Mouse (Mus musculus) ovary, postnatal 14 days (tissue): Measurements from ENCODE around the gene Ilf3.

Source experiments
- DNase-seq: peaks from one replicate; pipeline ENCODE4 v3.0.0; 2022; ENCODE audit warnings: low spot score

Gene Ilf3

DNA sequence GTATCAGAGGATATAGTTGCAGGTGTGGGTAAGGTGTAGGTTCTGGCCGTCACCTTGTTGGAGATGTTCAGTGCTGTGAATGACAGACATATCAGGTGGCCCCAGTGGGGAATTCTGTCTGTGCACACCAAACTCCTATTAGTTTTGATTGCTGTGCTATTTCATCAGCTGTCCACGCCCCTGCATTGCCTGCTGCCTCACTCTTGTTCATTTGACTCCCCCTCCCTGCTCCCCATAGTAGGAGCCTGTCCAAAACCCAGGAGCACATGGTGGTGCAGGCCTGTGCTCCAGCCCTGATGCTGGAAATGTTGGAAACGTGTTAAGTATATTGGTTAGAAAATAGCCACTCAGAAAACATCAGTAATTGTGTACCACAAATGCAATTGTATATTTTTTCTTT lies 71.8 kb downstream of the Ilf3 start:
- DNase-seq: no peak

DNA sequence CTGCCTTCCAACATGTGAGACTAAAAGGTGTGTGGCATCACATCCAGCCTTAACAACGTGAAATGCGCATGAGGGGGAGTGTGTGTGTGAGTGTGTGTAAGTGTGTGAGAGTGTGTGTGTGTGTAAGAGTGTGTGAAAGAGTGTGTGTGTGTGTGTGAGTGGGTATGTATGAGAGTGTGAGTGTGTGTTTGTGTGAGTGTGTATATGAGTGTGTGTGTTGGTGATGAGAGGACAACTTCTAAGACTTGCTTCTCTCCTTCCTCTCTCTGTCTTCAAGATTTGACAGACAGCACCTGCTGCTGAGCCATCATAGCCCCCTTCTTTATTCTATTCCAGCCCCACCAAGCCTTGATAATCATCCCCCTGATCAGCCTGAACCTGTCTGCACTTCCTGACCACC lies 72.2 kb downstream of the Ilf3 start:
- DNase-seq: no peak

DNA sequence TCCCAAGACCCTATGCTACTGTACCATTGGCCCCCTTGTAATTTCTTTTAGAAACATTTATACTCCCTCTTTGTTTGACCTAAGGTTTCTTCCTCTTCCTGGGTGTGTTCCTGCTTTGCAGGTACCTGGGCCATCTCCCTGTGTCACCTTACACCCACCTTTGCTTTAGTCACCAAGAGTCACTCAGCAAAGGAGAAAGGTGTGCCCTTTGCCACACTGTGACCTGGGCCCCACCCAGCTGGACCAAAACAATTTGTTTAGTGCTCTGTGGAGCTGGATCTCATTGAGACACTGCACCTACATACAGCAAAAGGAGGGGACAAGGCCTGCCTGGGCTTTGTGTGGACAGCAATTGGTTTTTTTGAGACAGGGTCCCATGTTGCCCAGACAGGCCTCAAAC lies 72.7 kb downstream of the Ilf3 start:
- DNase-seq: no peak

DNA sequence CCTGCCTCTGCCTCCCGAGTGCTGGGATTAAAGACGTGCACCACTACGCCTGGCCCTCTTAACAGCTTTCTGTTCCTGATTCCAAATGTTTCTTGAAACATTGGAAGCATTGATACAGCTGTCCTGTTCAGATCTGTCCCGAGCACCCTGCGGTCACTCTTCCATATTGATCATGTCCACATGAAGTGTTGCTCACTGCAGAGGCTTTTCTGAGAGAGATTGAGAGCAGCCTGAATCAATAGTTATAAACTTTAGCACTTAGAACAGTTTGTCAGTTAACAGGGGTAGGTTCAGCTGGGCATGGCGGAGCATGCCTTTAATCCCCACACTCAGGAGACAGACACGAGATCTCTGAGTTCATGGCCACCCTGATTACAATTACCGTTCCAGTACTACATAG lies 76.2 kb downstream of the Ilf3 start:
- DNase-seq: no peak

DNA sequence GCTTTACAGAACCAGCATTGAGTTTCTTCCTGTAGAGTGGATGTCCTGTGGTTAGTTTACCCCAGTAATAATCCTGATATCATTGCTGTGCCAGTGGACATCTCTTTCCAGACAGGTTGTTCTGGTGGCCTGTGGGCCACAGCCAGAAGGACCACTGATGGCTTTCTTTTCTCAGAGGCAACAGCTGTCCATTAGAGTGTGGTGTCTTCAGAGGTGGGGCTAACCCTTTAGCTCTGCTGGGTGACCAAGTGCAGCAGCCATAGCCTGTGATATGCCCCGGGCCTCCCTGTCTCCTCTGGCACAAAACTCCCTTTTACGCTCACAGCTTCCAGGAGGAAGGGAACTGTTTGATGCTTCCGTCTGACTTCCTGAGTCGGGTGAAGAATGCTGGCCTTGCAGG lies 76.9 kb downstream of the Ilf3 start:
- DNase-seq: no peak

DNA sequence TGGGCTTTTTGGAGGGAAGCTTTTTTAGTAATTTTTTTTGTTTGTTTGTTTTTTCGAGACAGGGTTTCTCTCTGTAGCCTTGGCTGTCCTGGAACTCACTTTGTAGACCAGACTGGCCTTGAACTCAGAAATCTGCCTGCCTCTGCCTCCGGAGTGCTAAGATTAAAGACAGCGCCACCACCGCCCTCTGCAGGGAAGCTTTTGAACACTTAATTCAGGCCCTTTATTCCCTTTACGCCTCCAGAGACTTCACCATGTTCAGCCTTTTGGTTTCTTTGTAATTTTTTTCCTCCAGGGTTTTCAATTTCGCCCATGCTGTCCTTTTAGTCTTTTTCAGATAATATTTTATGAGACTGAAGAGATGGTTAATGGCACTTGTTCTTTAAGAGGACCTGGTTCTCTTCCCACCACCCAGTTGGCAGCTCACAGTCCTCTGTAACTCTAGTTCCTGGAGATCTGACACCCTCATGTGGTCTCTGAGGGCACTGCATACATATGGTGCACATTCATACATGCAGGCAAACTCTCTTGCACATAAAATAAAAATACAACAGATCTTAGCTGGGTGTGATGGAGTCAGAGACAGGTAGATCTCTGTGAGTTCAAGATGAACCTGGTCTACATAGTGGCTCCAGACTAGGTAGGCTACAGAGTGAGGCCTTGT lies 77.5 kb downstream of the Ilf3 start:
- no peak for DNase-seq

DNA sequence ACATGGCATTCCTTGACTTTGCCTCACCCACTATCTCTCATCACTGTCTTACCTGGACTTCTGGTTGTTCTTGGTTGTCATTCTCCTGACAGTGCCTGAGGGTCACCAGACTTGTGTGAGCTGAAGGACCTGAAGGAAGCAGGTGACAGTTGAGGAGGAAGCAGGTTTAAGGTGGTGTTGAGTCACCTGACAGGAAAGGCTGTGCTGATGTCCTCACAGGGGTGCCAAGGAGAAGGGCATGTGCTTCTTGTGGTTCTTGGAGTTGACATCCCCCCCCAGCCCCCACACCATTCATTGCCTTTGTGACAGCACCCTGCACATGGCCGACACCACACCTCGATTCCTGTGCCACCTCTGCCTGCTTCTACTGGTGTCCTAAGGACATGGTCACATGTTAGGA lies 80.1 kb downstream of the Ilf3 start:
- no peak for DNase-seq

DNA sequence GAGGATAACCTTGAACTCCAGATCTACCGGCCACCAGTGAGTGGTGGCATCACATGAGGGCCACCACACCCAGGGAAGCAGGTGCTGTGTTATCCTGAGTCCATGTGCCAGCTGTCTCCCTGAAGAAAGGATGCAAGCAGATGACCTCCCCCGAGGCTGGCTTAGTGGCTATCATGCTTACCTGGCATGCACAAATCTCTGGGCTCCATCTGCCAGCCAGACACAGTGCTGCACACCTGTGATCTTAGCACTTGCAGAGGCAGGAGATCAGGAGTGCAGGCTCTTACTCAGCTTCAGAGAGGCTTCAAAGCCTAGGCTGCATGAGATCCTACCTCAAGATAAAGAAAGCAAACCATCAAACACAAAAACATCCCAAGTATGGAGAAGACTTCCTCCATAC lies 82.0 kb downstream of the Ilf3 start:
- no peak for DNase-seq

DNA sequence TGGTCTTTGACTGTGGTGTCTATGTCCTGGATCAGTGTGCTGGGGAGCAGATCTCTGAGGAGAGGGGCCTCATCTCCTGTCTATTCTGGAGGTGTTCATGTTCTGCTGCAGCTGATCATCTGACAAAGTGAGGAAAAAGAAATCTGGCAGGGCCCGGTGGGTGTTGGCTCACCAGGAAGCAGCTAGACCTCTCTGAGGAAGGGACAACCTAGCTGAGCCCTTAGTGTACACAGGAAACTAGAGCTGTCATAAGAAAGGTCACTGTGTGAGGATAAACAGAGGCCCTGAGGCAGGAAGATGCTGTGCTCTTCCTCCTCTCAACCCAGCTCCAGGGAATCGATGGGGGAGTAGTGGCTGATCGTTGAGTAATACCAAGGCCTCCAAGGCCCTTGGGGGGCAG lies 82.6 kb downstream of the Ilf3 start:
- DNase-seq: no peak

DNA sequence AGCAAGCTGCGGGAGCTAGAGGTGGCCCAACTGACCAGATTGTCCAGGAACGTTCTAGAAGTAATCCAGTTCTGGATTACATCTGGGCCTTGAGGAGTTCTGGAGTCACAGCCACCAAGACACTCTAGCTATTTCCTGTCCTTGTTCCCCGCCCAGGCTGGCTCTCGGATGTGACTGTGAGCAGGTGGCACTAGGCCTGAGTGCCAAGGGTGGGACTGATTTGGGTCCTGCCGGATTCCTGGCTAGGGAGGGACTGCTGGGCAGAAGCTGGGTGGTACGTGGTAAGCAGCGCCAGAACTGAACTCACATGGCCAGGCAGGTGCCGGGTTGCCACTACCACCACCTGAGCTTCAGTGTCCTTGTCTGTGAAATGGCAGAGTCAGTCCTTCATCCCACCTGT lies 83.7 kb downstream of the Ilf3 start:
- DNase-seq: no peak

DNA sequence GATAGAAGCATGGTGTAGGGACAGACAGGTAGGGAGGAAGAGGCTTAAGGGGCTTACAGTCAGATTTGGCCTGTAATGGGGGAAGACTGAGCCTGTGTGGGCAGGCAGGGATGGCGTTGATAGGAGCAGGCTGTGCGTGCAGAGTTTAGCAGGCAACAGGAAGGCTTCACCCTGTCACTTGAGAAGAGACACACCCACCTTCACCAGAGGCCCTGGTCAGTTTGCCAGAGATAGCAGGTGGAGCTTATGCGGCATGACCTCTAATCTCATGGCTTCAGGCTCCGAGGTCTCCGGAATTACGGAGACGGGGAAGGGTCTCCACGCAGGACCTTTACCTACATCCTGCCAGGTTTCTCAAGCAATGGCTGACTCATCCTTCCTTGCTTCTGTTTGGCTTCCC lies 84.2 kb downstream of the Ilf3 start:
- DNase-seq: no peak

DNA sequence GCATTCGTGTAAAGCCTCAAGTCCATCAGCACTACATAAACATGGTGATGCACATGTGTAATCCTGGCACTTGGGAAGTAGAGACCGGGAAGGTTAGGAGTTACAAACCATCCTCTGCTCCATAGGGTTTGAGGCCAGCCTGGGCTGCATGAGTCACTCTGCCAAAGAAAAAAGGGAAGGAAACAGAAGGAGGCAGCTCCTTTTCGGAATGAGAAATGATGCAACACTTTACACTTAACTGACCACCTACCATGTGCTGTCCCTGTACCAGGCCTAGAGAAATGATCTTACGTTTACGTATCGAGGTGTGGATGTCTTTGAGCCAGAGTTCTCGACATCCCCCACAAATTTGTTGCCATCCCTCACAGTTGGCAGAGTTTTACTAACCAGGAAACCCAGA lies 85.3 kb downstream of the Ilf3 start:
- DNase-seq: no peak

DNA sequence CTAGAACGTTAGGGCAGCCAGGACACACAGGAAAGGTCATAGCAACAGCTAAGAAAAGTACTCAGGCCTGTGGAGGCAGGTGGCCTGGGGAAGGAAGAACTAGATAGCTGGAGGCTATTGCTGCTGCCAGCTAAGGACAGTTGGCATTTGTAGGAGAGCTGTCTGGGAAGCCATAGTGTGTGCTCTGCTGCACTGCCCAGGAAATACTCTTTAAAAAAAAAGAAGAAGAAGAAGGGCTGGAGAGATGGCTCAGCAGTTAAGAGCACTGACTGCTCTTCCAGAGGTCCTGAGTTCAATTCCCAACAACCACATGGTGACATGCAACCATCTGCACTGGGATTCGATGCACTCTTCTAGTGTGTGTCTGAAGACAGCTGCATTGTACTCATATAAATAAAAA lies 85.8 kb downstream of the Ilf3 start:
- no peak for DNase-seq

DNA sequence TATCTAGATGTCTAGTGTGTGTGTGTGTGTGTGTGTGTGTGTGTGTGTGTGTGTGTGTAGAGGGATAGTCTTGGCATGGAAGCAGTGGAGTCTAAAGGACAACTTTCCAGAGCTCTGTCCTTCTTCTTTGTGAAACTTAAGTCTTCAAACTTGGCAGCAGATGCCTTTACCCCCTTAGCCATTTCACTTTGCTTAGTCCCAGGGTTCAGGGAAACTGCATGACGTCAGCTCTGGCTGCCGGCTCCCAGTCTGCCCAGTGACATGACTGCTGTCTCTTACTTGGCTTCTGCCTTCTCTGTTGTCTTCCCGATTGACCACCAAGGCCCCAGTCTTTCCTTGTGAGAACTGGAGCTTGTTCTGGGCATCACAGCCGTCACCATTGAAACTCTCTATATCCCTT lies 86.9 kb downstream of the Ilf3 start:
- DNase-seq: no peak
